Mouse (Mus musculus): ENCODE data around the gene Atoh1.

DNA sequence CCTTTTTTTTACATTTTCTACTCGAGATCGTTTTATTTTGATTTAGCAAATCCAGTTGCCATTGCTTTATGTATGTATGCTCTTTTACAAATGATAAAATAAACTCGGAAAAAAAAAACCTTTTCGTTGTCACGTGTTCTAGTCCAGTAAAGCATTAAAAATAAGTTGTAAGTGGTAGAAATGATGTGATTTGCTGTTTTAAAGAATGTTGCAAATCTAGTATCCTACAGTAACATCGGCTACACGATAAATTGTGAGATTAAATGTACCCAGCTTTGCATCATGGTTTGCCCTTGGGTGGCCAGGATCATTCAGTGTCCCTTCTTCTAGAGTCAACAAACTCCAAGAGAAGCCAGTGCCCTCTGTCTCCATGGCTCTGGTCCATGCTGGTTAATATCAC is 2.2 kb downstream of the Atoh1 start:
- TF ChIP-seq CTCF (IDR thresholded peaks at IDR 0.05; ENCODE audit: low read depth) (no peak), EP300 (IDR thresholded peaks at IDR 0.05; ENCODE audit: low read depth) (no peak)
